Mouse (Mus musculus) liver, embryonic 16.5 days (tissue): ENCODE measurements around the gene Tfpi. TPM values are rescaled to one million over a fixed set of nuclear protein-coding genes. Genes with fewer than 3 reads are reported as not detected.
"Not testable (repeated sequence)": the region's sequence is repeated elsewhere in the genome, so short reads cannot be mapped to it uniquely, and the experiment has no call there.

ENCODE experiments used
- ATAC-seq: fragments of 200-750 bp; cut with Nextera tagmentation; 2 replicates; pipeline ENCODE4 v1.8.0; 2017; ENCODE audit warnings: low read depth, mild to moderate bottlenecking, moderate number of reproducible peaks, moderate library complexity
- H3K27ac ChIP-seq: fragments of 300-500 bp; sonication (generic); 2 replicates; pipeline ENCODE4 v1.5.1; 2014; ENCODE audit warnings: mild to moderate bottlenecking, low read length
- H3K27me3 ChIP-seq: fragments of 300-500 bp; sonication (generic); 2 replicates; pipeline ENCODE4 v1.6.1; 2014; ENCODE audit warnings: low read depth, low read length, mixed read lengths; ENCODE audit not compliant: control insufficient read depth, insufficient read depth
- H3K36me3 ChIP-seq: fragments of 300-500 bp; sonication (generic); 2 replicates; pipeline ENCODE4 v1.6.1; 2014; ENCODE audit warnings: mild to moderate bottlenecking; ENCODE audit not compliant: control insufficient read depth, insufficient read depth
- H3K4me1 ChIP-seq: fragments of 300-500 bp; sonication (generic); 2 replicates; pipeline ENCODE4 v1.6.1; 2014; ENCODE audit warnings: low read depth, low read length, mixed read lengths; ENCODE audit not compliant: control insufficient read depth
- H3K4me2 ChIP-seq: fragments of 300-500 bp; sonication (generic); 2 replicates; pipeline ENCODE4 v1.6.1; 2014; ENCODE audit warnings: low read depth, low read length, mixed read lengths
- H3K4me3 ChIP-seq: fragments of 300-500 bp; sonication (generic); 2 replicates; pipeline ENCODE4 v1.5.1; 2014; ENCODE audit warnings: low read depth, mild to moderate bottlenecking, low read length
- H3K9ac ChIP-seq: fragments of 300-500 bp; sonication (generic); 2 replicates; pipeline ENCODE4 v1.6.1; 2014; ENCODE audit warnings: low read depth, low read length
- H3K9me3 ChIP-seq: fragments of 300-500 bp; sonication (generic); replicated peaks from 2 replicates; pipeline ENCODE4 v1.6.1; 2016; ENCODE audit warnings: low read length; ENCODE audit not compliant: control insufficient read depth
- WGBS: fragments of 180-500 bp; shearing (Covaris S2); extraction: QIAGEN DNeasy Blood & Tissue Kit; methylation state at CpG from one replicate; pipeline ENCODE4 v1.1.7; 2014; ENCODE audit not compliant: insufficient replicate concordance; 5-methylcytosine and 5-hydroxymethylcytosine counted together
- polyA plus RNA-seq: library from polyadenylated mRNA; unstranded; fragments of >200 nt; fragmentation: Nextera tagmentation; extraction: Ambion mirVana; gene quantifications from 2 replicates; pipeline ENCODE4 v1.2.1, GENCODE M21; 2015

Gene Tfpi
- polyA plus RNA-seq, 1 experiment from 2014 or later: 15.5 TPM

DNA sequence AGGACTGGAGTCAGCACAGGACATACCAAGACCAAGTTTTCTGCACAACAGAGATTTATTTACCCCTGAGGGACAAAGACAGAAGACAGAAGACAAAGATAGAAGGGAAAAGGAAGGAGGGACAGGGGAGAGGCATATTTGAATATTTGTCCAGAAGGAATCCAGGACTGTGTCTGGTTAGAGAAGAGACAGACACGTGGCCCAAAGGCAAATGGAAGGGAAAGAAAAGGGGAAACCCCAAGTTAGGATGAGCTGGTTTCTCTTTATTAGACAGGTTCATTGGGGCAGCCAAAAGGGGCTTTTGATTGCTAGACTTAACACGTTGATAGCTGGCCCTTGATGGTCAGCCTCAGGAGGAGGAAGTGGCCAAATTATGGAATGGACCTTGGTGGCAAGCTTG lies 34.9 kb upstream of the Tfpi start:
- Histone ChIP-seq H3K27me3 (no peaks in the 10 kb centered on the region), H3K9me3 (no peaks in the 10 kb centered on the region), H3K4me2 (no peak overlapping the region), H3K4me1 (no peaks in the 10 kb centered on the region), H3K4me3 (no peak overlapping the region), H3K9ac (no peak overlapping the region), H3K27ac (no peak overlapping the region), H3K36me3 (no peaks in the 10 kb centered on the region)
- no peak for ATAC-seq
- WGBS: 54% methylated on average over 2 of the region's 2 CpGs

GRCm38 (mm10) chr2:84511036-84511435 lies 34.5 kb upstream of the Tfpi start:
- Histone ChIP-seq H3K9ac (no peak overlapping the region), H3K27ac (no peak overlapping the region), H3K9me3 (no peaks in the 10 kb centered on the region), H3K4me2 (no peak overlapping the region), H3K4me3 (no peak overlapping the region), H3K36me3 (no peaks in the 10 kb centered on the region), H3K27me3 (no peaks in the 10 kb centered on the region), H3K4me1 (no peaks in the 10 kb centered on the region)
- no peak for ATAC-seq
- 83% methylated on average over 4 of the region's 4 CpGs for WGBS

GRCm38 (mm10) chr2:84504954-84505394 lies 28.4 kb upstream of the Tfpi start:
- Histone ChIP-seq H3K4me3 (peak overlapping the region; percentile 42), H3K27ac (peak overlapping the region; percentile 59), H3K4me2 (peak overlapping the region; percentile 24), H3K9ac (peak overlapping the region; percentile 45)
- not testable (repeated sequence) for H3K36me3 ChIP-seq, H3K9me3 ChIP-seq, H3K27me3 ChIP-seq, H3K4me1 ChIP-seq
- ATAC-seq: peak; percentile 84
- whole genome bisulfite sequencing: 29% methylated on average over 6 of the region's 11 CpGs

DNA sequence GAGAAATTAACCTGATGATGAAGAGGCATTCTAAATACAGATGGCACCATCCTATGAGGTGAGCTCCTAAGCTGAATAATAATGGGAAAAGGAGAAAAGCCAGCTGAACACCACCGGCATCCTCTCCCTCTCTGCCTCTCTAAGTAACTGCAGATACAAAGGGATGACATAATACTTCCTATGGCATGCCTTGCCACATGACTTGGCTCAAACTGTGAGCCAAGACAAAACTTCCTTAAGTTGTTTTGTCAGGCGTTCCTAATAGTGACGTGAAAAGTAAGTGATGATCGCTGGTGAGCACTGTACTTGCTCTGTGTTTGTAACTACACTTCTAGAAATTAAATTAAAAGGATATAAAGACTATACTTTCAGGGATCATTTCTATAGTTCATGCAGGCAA lies 27.7 kb upstream of the Tfpi start:
- peak; percentile 41 for ATAC-seq
- Histone ChIP-seq H3K9ac (no peak overlapping the region), H3K4me3 (no peak overlapping the region), H3K36me3 (no peaks in the 10 kb centered on the region), H3K27ac (no peak overlapping the region), H3K9me3 (no peaks in the 10 kb centered on the region), H3K4me2 (peak overlapping the region; percentile 24), H3K27me3 (no peaks in the 10 kb centered on the region), H3K4me1 (no peaks in the 10 kb centered on the region)
- 52% methylated on average over 4 of the region's 4 CpGs for WGBS

GRCm38 (mm10) chr2:84498921-84499320 lies 22.3 kb upstream of the Tfpi start:
- H3K9ac ChIP-seq: no peak overlapping the region
- no peak overlapping the region for H3K4me3 ChIP-seq
- no peaks in the 10 kb centered on the region for H3K9me3 ChIP-seq
- WGBS: 32% methylated on average over 3 of the region's 3 CpGs
- no peaks in the 10 kb centered on the region for H3K27me3 ChIP-seq
- H3K4me2 ChIP-seq: no peak overlapping the region
- no peaks in the 10 kb centered on the region for H3K36me3 ChIP-seq
- H3K27ac ChIP-seq: no peak overlapping the region
- no peaks in the 10 kb centered on the region for H3K4me1 ChIP-seq
- no peak for ATAC-seq

GRCm38 (mm10) chr2:84495108-84495507 lies 18.5 kb upstream of the Tfpi start:
- no peaks in the 10 kb centered on the region for H3K27me3 ChIP-seq
- no peak overlapping the region for H3K27ac ChIP-seq
- no peak for ATAC-seq
- no peaks in the 10 kb centered on the region for H3K9me3 ChIP-seq
- H3K4me1 ChIP-seq: no peaks in the 10 kb centered on the region
- no peak overlapping the region for H3K9ac ChIP-seq
- H3K4me2 ChIP-seq: no peak overlapping the region
- 67% methylated on average over 3 of the region's 3 CpGs for WGBS
- H3K4me3 ChIP-seq: no peak overlapping the region
- no peaks in the 10 kb centered on the region for H3K36me3 ChIP-seq

GRCm38 (mm10) chr2:84493626-84494025 lies 17.1 kb upstream of the Tfpi start:
- Histone ChIP-seq H3K9ac (no peak overlapping the region), H3K27me3 (no peaks in the 10 kb centered on the region), H3K9me3 (no peaks in the 10 kb centered on the region), H3K36me3 (no peaks in the 10 kb centered on the region), H3K27ac (no peak overlapping the region), H3K4me1 (no peaks in the 10 kb centered on the region), H3K4me3 (no peak overlapping the region), H3K4me2 (no peak overlapping the region)
- 69% methylated on average over 2 of the region's 2 CpGs for WGBS
- no peak for ATAC-seq

DNA sequence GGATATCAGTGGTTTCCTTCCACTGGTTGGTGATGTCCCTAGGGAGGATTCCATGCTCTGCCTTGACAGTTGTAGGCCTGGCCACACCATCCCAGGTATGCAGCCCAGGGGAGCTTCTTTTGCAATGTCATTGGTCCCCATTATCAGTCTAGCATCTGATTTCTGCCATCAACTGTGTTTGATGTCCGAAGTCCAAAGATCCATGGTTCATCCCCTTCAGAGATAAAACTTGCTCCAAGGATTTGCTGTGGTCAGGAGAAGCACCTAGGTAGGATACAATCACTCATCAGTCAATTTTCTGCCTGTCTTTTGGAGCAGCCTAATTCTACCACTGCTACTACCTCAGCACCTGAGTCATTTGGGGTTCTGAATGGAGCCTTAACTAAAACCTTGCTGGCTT lies 15.1 kb upstream of the Tfpi start:
- ATAC-seq: no peak
- H3K9me3 ChIP-seq: no peaks in the 10 kb centered on the region
- no peak overlapping the region for H3K4me3 ChIP-seq
- H3K9ac ChIP-seq: no peak overlapping the region
- H3K27ac ChIP-seq: no peak overlapping the region
- H3K36me3 ChIP-seq: no peaks in the 10 kb centered on the region
- WGBS: 73% methylated on average over 1 of the region's 1 CpGs
- H3K4me2 ChIP-seq: no peak overlapping the region
- H3K27me3 ChIP-seq: no peaks in the 10 kb centered on the region
- no peaks in the 10 kb centered on the region for H3K4me1 ChIP-seq

GRCm38 (mm10) chr2:84487705-84488291 lies 11.2 kb upstream of the Tfpi start:
- ATAC-seq: no peak
- no peaks in the 10 kb centered on the region for H3K9me3 ChIP-seq
- no peak overlapping the region for H3K4me3 ChIP-seq
- H3K36me3 ChIP-seq: no peaks in the 10 kb centered on the region
- no peaks in the 10 kb centered on the region for H3K27me3 ChIP-seq
- no peak overlapping the region for H3K4me2 ChIP-seq
- WGBS: 44% methylated on average over 9 of the region's 9 CpGs
- H3K9ac ChIP-seq: no peak overlapping the region
- H3K4me1 ChIP-seq: no peaks in the 10 kb centered on the region
- H3K27ac ChIP-seq: no peak overlapping the region
